Mouse (Mus musculus) CD8-positive naive resting alpha-beta T cell, adult 2 months (primary cell): ENCODE data around the gene Dnaic2.

Experiments used
- DNase-seq, 2 experiments: peaks; one replicate each; pipeline ENCODE4 v3.0.0; 2022; ENCODE audit warnings: low read depth in 2 of 2, low spot score in 2 of 2

Gene Dnaic2

GRCm38 (mm10) chr11:114741451-114741850 is 14.2 kb downstream of the Dnaic2 start:
- DNase-seq = no peak

- peak; percentile 79 to 82 for DNase-seq
These were observed 17.9 kb downstream of the Dnaic2 start for GRCm38 (mm10) chr11:114745134-114745533.

GRCm38 (mm10) chr11:114747564-114748138 is 20.4 kb downstream of the Dnaic2 start:
- DNase-seq = no peak

- DNase-seq = no peak
These were observed 37.9 kb downstream of the Dnaic2 start, which contains the start of gene Kif19a for GRCm38 (mm10) chr11:114764820-114765818. Gene Kif19a (plus strand): TSS chr11:114765388.

DNA sequence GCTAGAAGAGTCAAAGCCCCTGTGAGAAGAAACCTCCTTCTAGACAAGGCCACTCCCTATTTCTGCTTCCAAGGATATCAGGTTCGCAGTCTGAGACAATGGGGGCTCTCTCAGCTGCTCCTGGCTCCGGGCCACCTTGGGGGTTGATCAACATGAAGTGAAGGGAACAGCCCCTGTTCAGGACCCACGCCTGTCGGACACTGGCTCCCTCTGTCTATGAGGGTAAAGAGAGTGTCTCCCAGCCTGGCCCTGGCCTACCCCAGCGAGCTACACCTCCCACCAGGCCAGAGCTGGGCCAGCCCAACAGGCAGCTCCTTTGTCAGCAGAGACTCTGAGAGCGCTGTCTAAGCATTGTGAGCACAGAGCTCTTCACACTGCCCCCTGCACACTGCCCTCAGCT is 42.7 kb downstream of the Dnaic2 start:
- DNase-seq = no peak

GRCm38 (mm10) chr11:114771896-114772295 is 44.7 kb downstream of the Dnaic2 start:
- DNase-seq = no peak

GRCm38 (mm10) chr11:114780076-114780475 is 52.9 kb downstream of the Dnaic2 start:
- DNase-seq = no peak

- no peak for DNase-seq
These were observed 58.7 kb downstream of the Dnaic2 start for GRCm38 (mm10) chr11:114785892-114786291.

GRCm38 (mm10) chr11:114786326-114786725 is 59.1 kb downstream of the Dnaic2 start:
- no peak for DNase-seq

GRCm38 (mm10) chr11:114787611-114788010 is 60.4 kb downstream of the Dnaic2 start:
- no peak for DNase-seq

DNA sequence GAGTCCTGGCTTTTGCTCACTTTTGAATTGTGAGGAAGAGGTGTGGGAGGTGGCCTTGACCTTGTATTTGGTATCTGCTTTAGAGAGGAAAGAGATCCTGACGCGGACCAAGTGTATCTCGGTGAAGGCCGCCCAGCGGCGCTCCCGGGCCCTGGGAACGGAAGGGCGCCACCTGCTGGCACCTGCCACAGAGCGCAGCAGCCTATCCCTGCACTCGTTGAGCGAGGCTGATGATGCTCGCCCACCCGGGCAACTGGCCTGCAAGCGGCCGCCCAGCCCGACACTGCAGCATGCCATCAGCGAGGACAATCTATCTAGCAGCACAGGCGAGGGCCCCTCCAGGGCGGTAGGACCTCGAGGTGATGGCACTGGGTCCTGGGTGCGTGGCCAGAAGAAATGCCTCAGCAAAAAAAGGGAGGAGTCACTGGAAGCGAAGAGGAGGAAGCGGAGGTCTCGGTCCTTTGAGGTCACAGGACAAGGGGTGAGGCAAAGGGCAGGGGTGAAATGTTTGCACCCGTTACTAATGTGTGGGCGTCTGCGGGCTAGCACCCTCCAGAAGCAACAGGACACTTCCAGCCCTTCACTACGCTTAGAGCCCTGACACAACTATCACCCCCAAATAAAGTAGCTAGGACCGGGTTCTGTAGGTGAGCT is 62.0 kb downstream of the Dnaic2 start:
- DNase-seq = peak; percentile 59 to 66

- no peak for DNase-seq
These were observed 62.5 kb downstream of the Dnaic2 start for GRCm38 (mm10) chr11:114789716-114790115.

GRCm38 (mm10) chr11:114790171-114790570 is 63.0 kb downstream of the Dnaic2 start:
- DNase-seq = no peak

- no peak for DNase-seq
These were observed 63.6 kb downstream of the Dnaic2 start for GRCm38 (mm10) chr11:114790841-114791240.

GRCm38 (mm10) chr11:114791351-114791889 is 64.2 kb downstream of the Dnaic2 start:
- DNase-seq = no peak

- no peak for DNase-seq
These were observed 64.7 kb downstream of the Dnaic2 start for GRCm38 (mm10) chr11:114791891-114792411.

DNA sequence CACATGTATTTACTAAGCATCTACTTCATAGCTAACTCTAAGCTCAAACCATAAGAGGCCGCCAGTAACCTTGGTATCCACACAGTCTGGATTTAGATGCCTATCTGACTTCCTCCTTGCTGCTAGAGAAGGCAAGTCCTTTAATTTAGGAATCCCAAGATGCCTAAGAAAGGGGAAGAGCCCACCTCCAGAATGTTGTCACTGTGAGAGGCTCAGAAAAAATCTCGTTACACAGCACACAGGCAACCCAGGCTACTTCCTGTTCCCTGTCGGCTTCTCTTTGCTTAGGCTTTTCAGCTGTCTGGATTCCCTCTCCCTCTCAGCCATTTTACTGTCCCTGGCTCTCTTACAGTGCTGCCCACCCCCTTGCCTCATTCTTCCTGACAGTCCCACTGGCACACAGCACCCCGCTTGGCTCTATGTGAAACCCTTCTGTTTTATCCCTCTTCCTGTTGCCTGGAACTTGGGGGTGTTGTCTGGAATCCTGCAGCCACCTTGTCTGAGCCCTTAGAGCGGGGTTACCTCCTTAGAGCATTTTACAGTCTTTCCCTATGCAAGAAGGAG is 65.8 kb downstream of the Dnaic2 start:
- no peak for DNase-seq

DNA sequence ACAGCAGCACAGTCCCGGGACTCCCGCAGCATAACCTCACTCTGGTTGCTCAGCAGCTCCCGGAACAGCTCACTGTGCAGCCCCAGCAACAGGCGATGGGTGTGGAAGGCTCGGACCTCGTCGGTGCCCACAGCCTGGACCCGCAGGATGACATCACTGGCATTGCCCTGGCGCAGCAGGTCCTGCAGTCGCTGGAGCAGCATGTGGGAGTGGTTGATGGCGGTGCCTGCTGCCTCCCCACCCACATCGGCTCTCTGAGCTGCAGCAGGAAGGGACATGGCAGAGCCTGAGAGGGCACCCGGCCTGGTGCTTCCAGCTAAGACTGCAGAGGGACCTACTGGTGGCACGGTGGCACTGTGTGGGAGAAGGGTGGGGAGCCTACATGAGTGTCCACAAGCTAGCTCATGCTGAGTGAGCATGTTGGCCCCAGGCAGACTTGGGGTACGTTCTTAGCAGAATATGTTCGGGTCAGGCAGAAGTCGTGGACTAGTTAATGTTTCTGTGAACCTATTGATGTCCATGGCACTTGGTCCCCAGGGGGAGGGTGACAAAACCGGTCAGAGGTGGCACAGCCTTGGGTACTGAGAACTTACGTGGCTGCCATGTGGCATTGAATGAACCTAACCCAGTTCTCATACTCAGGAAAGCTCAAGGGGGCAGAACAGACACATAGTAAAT is 66.8 kb downstream of the Dnaic2 start:
- DNase-seq = no peak

DNA sequence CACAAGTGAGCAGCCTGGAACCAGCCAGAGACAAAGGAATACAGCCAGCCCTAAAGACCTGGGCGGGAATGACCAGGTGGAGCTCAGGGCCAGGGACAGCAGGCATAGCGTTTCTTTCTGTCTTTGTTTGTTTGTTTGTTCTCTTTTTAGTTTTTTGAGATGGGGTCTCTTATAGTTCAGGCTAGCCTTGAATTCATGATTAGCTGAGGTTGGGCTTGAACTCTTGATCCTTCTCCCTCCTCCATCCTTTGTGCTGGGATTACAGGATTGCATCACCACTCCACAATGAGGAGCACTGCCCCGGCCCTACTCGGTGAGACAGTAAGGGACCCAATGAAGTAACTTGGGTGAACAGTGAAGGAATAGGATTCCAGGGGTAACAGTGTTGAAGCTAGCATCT is 67.5 kb downstream of the Dnaic2 start:
- DNase-seq = no peak

GRCm38 (mm10) chr11:114795231-114795746 is 68.1 kb downstream of the Dnaic2 start:
- no peak for DNase-seq
